Mouse (Mus musculus): ENCODE measurements at regions not wholly inside any gene's neighbourhood (a gene's known extent, or its start where the extent isn't known, plus 50 kb on each side); places are given as distances from the start of the nearest gene placed in this dataset.
"Not testable (repeated sequence)": the region's sequence is repeated elsewhere in the genome, so short reads cannot be mapped to it uniquely, and the experiment has no call there.

DNA sequence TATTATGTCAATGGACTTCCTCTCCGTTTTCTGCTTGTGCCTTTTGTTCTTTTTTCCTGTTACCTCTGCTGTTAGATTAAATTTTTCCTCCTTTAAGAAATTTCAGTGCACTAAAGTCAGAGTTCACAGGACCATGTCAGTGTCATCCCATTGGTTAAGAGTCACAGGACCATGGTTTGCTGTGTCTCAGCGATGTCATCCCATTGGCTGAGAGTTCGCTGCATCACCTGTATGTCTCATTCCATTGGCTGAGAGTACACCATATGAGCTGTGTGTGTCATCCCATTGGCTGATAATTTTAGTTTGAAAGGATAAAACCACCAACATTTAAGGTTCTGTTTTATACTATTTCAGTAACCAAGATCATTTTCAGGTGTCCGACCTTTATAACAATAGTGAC, 50.7 kb upstream of the Jade1 start:
- no peak for DNase-seq (ENCODE audit: low spot score in 2 of 2)

DNA sequence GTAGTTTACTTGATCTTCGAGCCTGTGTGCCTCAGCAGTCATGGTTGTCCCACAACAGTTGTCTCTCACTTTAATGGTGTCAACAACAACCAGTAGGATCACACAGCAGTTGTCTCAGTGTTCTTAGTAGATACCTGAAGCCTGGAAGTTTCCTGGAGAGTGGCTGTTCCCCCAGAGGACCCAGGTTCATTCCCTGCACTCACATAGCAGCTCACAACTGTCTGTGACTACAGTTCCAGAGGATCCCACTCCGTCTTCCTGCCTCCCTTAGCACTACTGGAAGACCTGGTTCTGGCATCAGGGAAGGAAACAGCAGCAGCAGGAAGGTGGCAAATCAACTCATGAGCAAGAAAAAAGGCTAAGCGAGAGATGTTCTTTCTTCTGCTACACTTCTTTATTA, 53.4 kb upstream of the Jade1 start:
- DNase-seq (ENCODE audit: low spot score in 2 of 2), result no peak

DNA sequence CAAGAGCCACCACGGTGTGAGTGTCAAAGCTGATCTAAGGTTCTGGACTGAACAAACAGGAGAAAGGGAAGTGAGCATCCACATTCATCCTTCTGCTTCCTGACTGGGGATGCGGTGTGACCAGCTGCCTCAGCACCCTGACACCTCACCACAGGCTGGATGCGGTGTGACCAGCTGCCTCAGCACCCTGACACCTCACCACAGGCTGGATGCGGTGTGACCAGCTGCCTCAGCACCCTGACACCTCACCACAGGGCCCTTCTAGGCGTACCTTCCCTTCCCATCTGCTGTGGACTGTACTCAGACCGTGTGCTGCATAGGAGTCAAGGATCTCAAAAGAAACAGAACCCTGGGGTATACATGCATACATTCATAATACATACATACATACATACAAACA, 53.9 kb upstream of the Jade1 start:
- DNase-seq (ENCODE audit: low spot score in 2 of 2), result not testable (repeated sequence)

DNA sequence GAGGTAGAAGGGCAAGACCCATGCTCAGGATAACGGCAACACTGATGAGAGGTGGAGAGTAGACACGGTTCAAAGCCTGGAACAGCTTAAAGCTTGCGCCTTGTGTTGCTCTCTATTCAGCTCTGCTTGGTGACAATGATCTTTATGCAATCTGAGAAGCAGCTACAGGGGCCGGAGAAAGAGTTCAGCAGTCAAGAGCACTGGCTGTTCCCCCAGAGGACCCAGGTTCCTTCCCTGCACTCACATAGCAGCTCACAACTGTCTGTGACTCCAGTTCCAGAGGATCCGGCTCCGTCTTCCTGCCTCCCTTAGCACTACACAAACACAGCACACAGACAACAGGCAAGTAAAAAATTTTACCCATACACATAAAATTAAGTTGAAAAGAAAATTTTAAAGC, 54.4 kb upstream of the Jade1 start:
- no peak for DNase-seq (ENCODE audit: low spot score in 2 of 2)

DNA sequence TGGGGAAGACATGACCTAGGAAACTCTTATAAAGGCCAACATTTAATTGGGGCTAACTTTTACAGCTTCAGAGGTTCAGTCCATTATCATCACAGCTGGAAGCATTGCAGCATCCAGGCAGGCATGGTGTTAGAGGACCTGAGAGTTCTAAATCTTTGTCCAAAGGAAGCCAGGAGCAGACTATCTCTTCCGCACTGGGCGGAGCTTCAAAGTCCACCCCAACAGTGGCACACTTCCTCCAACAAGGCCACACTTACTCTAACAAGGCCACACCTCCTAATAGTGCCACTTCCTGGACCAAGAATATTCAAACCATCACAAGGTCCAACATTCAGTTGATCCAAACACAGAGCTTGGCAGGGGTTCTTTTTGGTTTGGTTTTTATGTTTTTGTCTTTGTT, 55.9 kb upstream of the Jade1 start:
- DNase-seq (ENCODE audit: low spot score in 2 of 2), result no peak

DNA sequence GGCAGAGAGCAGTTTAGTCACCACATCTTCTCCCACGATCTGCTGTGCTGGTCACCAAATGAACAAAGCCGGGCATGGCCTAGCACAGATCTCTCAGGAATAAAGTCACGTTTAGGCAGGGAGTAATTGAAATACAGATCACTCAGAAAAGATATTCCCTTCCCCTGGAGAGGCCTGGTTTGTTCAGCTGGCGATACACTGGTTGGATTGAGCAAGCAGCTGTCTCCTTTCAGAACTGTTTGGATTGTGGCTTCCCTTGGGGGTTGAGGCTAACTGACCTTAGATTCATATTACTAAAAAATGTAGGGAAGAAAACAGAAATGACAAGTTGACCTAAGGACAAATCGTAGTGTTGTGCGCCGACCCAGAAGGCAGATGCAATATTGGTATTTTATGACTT, 56.7 kb upstream of the Jade1 start:
- no peak for DNase-seq (ENCODE audit: low spot score in 2 of 2)

DNA sequence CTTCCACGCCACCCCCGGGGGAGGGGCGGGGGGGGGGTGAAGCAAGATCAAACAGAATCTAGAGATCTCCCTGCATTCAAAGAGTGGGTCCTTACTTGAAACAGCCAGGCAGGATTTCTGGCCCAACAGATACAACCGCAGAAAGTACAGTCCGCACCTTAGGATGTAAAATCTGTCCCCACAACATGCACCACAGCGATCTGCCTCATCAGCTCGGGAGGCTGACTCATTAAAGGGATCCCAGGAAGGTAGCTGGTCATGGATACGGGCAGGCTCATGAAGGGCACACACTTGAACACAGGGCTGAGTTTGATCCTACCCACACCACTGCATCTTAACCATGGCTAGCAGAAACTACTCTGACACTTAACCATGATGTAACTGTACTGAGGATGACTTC, 57.8 kb upstream of the Jade1 start:
- DNase-seq (ENCODE audit: low spot score in 2 of 2), result no peak

DNA sequence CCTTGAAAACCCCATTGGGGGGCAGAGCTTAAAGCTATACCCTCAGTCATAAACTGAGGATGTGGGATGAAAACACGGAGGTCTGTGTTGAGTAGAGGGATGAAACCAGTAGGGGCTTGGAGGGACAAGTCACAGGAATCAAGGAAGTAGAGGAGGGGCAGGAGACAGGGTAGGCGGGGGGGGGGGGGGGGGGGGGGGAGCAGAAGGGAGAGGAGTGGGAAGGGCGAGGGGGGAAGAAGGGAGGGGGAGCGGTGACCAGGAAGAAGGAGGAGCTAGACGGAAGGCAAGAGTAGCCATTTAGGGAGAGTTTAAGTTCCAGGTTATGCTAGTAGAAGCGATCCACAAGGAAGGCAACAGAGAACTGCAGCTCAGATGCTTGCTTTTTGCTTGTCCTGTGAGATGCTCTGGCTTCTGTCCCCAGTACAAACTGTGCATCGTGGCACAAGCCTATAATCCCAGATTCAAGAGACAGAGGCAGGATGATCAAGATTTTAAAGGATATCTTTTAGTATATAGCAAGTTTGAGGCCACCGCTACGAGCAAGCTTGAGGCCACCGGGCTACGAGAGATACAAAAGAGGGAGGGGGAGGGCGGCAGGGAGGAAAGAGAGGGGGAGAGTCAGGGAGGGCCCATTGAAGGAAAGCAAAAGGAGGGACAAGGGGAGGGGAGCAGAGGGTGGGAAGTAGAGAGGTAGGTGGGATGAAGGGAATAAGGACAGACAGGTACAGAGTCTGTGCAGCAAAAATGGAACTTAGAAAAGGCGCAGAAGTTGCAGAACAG, 58.4 kb upstream of the Jade1 start:
- no peak for DNase-seq (ENCODE audit: low spot score in 2 of 2)

DNA sequence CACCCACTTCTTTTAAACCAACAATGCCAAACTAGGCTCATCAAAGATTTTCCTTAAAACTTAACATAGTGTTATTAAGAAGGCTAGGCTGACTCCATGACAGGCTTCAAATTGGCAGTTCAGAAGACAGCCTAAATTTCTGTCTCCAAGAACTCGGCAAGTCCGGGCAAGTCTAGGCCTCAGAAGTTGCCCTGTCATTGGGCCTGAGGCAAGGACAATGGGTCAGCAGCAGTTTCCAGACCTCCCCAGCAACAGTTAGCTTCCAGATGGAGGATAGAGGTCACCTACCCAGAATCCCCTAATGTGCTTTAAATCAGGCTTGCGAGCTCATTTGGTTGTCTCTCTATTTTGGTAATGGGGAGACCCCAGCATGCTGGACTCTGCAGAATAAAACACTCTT, 59.6 kb upstream of the Jade1 start:
- no peak for DNase-seq (ENCODE audit: low spot score in 2 of 2)

DNA sequence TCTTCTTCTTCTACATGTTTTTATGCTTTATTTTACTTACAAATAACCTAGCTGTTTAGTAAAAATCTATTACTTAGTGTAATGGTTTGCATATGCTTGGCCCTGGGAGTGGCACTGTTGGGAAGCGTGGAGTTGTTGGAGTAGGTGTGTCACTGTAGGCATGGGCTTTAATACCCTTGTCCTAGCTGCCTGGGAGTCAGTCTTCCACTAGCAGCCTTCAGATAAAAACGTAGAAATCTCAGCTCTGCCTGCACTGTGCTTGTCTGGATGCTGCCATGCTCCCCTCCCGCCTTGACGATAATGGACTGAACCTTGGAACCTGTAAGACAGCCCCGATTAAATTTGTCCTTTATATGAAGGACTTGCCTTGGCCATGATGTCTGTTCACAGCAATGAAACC, 60.4 kb upstream of the Jade1 start:
- DNase-seq (ENCODE audit: low spot score in 2 of 2), result no peak

DNA sequence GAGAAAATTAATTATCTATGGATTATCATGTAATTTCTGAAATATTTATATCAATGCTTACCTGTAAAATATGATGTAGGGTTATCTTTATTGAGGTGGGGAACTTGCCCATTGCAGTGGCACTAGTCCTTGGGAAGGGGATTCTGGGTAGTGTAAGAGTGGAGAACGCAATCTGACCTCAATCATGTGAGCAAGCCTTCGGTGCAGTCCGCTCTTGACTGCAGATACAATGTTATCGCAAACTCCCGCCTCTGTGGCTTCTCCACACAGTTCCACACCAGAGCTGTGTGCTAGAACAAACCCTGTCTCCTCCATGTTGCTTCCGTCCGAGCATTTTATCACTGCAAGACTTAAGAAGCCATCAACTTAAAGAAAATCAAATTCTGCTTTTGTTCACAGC, 62.1 kb upstream of the Jade1 start:
- DNase-seq (ENCODE audit: low spot score in 2 of 2), result no peak

DNA sequence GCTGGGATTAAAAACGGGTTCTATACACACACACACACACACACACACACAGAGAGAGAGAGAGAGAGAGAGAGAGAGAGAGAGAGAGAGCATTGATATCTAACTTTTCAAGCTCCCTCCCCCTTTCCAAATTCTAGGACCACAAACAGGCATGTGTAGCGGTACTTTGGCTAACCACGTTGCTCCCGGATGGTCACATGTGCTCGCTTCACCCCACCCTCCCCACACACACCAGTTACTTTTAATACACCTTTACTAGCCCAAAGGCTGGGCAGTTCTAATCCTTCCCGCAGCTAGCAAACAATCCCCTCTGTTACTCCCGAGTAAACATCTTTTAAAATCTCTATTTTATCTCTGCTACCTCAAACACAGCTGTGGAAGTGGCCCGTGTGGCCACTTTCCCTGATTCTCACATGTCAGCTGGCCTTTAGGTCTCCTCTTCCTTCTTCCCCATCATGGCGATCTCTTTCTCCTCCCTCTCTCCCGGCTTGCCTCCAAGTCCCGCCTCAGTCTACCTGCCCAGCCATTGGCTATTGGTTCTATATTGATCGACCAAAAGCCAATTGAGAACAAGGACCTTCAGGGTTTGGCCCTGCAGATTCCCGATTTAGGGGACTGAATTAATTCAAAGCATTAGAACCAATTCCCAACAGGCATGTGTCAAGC, 62.7 kb upstream of the Jade1 start:
- no peak for DNase-seq (ENCODE audit: low spot score in 2 of 2)

DNA sequence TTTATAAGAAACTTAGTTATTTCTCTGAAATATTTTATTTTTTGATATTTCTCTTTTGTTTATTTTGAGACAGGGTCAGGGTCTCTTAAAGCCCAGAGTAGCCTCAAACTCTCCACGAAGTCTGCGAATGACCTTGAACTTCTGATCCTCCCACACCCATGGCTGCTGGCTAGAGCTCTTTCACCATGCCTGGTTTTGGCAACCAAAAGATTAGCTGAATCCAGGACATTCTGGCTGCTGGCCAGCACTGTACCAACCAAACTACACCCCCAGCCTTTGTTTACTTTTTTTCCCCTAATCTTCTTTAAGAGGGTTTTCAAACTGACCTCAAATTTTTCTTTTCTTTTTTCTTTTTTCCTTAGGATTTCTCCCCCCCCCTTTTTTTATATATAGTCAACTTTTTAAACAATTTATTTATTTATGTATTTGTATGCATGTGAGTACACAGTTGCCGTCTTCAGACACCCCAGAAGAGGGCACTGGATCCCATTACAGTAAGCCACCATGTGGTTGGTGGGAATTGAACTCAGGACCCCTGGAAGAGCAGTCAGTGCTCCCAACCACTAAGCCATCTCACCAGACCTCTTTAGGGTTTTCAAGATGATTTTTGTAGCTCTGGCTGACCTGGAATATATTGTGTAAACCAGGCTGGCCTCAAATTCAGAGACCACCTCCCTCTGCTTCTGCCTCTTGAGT, 63.4 kb upstream of the Jade1 start:
- no peak for DNase-seq (ENCODE audit: low spot score in 2 of 2)

DNA sequence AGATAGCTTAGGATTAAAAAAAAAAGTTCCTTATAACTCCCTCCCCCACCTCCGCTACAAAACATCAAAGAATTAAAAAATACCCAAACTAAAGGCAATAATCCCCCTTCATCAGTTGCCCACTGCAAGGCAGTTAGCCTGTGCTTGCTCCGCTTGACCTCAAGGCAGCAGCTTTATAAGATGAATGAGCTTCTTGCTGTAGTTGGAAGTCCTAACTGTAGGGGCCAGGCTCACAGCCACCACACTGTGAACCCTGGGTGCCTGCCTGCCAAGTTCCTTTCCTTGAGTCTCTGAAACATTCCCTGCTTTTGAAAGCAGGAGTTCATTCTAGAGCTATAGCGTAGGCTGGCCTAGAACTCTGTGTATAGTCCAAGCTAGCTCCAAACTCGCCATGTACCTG, 64.3 kb upstream of the Jade1 start:
- DNase-seq (ENCODE audit: low spot score in 2 of 2), result no peak

DNA sequence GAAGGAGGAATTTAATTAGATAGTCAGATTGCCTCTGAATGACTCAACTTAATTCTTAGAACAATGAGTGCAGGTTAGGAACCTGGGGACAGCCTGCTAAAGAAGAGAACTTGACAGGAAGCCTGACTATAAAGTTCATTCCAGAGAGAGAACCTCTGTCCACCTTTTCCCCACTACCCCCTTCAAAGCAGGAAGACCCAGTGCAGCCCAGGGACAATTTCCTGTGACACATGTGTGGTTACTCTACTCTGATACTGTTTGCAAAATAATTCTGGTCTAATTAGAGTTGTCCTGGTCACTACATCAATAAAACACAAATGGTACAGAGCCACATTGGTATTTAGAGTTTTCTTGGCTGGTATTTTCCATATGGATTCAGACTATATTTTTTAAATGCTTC, 65.5 kb upstream of the Jade1 start:
- DNase-seq (ENCODE audit: low spot score in 2 of 2), result no peak

DNA sequence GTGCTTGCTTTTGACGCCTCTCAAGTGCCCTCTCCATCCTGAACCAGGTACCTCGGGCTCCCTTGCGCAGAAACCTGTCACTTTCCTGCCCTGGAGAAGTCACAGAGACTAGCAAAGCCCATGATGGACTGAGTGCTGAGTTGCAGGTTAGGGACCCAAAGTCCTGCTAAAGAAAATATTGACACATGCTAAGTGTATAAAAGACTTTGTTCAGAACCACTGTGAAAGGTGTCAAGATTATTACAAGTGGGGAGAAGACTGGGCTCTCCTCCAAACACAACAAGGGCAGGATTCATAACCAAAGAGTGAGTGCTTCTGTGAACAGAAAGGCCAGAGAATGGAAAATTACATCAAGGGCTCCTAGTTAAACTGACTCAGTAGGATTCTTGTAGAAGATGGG, 66.0 kb upstream of the Jade1 start:
- DNase-seq (ENCODE audit: low spot score in 2 of 2), result no peak

DNA sequence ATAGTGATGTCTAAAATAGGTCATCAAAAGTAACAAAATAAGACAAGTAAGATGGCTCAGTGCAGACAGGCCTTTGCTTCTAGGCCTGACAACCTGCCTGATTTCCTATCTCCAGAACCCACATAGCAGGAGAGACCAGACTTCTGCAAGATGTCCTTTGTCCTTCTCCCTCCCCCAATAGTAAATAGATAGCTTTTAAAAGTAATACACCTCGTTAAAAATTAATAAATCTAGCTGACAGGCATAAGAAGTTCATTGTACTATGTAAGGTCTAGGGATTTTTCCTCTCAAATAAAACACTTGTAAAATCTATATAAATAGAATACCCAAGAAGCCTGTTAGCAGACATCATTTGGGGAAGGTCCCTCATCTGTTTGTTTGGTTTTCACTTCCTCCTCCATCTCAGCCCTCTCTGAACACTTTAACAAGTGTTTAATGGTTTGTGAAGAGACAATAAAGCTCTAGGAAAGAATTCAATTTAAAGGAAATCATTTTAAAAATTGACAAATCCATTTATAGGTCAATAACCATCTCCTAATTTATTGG, 67.2 kb upstream of the Jade1 start:
- DNase-seq (ENCODE audit: low spot score in 2 of 2), result no peak

DNA sequence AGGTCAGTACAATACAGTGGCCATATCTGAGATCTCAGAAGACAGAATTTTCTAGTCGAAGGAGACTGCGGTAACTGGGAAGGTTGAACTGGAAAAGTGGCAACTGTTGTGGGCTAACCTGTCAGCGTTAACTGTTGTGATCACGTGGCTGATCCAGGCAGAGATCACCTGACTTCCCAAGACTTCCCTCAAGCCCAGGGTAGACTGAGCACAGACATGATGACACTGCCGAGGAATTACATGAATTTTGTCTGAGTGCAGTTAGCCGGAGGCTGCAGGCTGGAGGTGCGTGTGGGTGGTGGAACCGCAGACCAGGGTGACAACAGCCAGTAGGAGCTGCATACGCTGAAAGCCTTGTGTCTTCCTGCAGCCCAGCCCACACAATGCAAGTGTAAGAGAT, 70.6 kb upstream of the Jade1 start:
- DNase-seq (ENCODE audit: low spot score in 2 of 2), result no peak

DNA sequence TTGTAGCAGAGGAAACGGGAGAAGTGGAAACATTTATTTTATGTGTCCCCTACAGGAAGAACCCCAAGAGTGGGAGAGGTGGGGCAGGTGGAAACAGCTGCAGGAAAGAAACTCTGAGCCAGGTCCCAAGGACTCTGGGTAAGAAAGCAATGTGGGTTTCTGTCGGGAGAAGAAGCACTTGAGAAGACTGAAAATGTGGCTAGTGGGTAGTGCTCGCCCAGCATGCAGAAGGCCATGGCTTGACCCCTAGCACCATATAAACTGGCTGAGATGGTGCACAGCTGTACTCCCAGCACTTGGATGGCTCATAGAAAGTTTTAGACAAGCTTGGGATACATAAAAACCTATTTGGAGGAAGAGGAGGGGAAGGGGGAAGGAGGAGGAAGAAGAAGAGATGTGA, 71.9 kb upstream of the Jade1 start:
- no peak for DNase-seq (ENCODE audit: low spot score in 2 of 2)

DNA sequence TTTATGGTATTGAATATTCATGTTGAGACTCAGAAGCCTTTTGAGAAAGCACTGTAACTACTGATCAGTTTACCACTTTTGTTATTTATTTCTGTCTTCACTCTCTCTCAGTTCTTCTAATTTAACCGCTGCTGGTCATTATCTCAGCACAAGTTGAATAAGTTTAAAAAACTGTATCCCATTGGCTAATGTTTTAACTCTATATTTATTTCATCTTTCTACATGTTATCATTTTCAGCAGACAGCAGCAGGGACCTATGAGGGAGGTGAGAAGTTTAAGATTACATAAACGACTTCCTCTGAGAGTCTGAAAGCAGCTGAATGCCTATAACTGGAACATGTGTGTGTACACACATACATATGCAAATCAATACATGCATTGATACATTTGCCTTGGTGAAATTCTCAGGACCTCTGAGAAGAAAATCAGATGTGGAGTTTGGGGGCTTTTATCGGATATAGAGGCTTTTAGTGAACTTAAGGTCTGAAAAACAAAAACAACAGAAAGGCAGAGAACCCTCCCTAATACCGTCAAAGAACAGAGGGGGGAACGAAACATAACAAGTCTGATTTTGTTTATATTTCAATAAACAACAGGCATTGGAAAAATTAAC, 72.5 kb upstream of the Jade1 start:
- DNase-seq (ENCODE audit: low spot score in 2 of 2), result no peak

DNA sequence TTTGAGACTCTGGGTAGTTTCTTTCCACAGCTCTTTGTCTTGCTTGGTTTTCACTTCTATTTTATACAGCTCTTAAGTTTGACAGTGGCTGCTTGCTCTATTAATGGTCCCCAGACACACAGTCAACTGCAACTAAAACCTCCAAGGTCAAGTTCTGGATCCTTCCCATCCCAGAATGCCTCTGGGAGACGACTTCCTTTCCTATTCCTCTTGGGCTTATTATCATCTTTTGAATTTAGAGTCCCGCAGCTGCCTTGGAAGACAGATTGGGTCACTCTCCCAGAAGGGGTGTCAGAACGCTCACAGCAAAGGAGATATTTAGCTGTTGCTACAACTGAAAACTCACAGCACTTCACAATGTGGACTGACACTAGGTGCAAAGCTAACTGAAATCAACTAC, 75.3 kb upstream of the Jade1 start:
- no peak for DNase-seq (ENCODE audit: low spot score in 2 of 2)

DNA sequence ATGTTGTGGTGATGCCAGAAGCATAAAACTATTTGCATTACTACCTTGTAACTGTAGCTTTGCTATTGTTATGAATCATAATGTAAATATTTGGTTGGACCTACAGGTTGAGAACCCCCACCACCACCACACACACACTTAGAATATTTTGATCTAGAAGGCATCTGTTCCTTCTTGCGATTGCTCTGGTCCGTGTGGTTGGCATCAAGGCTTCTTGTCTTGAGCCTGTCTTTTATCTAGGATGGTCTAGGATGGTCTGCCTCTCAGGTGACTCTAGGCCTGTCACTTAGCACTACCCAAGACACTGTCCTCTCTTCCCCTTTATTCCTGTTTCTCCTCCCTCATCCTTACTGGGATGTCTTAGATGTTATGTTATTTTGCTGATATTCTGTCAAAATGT, 76.6 kb upstream of the Jade1 start:
- no peak for DNase-seq (ENCODE audit: low spot score in 2 of 2)
